Mouse (Mus musculus) hindbrain, embryonic 16.5 days (tissue): ENCODE data around the gene Hps3. TPM values are rescaled to one million over a fixed set of nuclear protein-coding genes. Genes with fewer than 3 reads are reported as not detected.
"Not testable (repeated sequence)": the region's sequence is repeated elsewhere in the genome, so short reads cannot be mapped to it uniquely, and the experiment has no call there.

Experiments
- ATAC-seq: fragments of 200-750 bp; cut with Nextera tagmentation; 2 replicates; pipeline ENCODE4 v1.8.0; 2017; ENCODE audit warnings: moderate TSS enrichment, moderate library complexity
- H3K27ac ChIP-seq: fragments of 300-500 bp; sonication (generic); 2 replicates; pipeline ENCODE4 v1.5.1; 2014; ENCODE audit warnings: low read depth, mild to moderate bottlenecking, control low read depth, low read length, moderate library complexity
- H3K27me3 ChIP-seq: fragments of 300-500 bp; sonication (generic); replicated peaks from 2 replicates; pipeline ENCODE4 v1.6.1; 2014; ENCODE audit warnings: low read length; ENCODE audit not compliant: control insufficient read depth, insufficient read depth
- H3K36me3 ChIP-seq: fragments of 300-500 bp; sonication (generic); 2 replicates; pipeline ENCODE4 v1.6.1; 2014; ENCODE audit warnings: mild to moderate bottlenecking, low read length, moderate library complexity, mixed read lengths; ENCODE audit not compliant: control insufficient read depth, insufficient read depth
- H3K4me1 ChIP-seq: fragments of 300-500 bp; sonication (generic); 2 replicates; pipeline ENCODE4 v1.6.1; 2014; ENCODE audit warnings: low read depth, low read length; ENCODE audit not compliant: control insufficient read depth, insufficient read depth
- H3K4me2 ChIP-seq: fragments of 300-500 bp; sonication (generic); 2 replicates; pipeline ENCODE4 v1.6.1; 2014; ENCODE audit warnings: mild to moderate bottlenecking, low read length, control low read depth, moderate library complexity
- H3K4me3 ChIP-seq: fragments of 300-500 bp; sonication (generic); 2 replicates; pipeline ENCODE4 v1.5.1; 2014; ENCODE audit warnings: mild to moderate bottlenecking, low read length, control low read depth, moderate library complexity
- H3K9ac ChIP-seq: fragments of 300-500 bp; sonication (generic); 2 replicates; pipeline ENCODE4 v1.6.1; 2014; ENCODE audit warnings: low read depth, mild to moderate bottlenecking, control low read depth, low read length, moderate library complexity
- H3K9me3 ChIP-seq: fragments of 300-500 bp; sonication (generic); 2 replicates; pipeline ENCODE4 v1.6.1; 2014; ENCODE audit warnings: mild to moderate bottlenecking, low read length, moderate library complexity; ENCODE audit not compliant: control insufficient read depth
- WGBS: fragments of 180-500 bp; shearing (Covaris S2); extraction: QIAGEN DNeasy Blood & Tissue Kit; methylation state at CpG from one replicate; pipeline ENCODE4 v1.1.7; 2014; 5-methylcytosine and 5-hydroxymethylcytosine counted together
- polyA plus RNA-seq: library from polyadenylated mRNA; unstranded; fragments of >200 nt; fragmentation: Nextera tagmentation; extraction: Ambion mirVana; gene quantifications from 2 replicates; pipeline ENCODE4 v1.2.1, GENCODE M21; 2015

Gene Hps3
- polyA plus RNA-seq, 1 experiment from 2014 or later, result 13.4 TPM

DNA sequence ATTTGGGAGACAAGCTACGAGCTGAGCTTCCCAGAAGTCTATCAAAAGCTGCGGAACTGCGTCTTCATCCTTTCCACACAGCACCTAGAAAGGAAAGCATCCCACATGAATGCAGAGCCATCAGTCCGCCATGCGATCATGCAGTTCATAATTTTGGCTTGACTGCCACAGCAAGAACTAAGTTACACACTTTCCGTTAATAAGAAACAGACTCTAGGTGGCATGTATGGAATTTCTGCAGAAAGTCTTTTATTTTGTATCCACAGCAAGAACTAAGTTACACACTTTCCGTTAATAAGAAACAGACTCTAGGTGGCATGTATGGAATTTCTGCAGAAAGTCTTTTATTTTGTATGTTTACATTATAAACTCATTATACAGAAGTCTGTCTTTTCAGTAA lies 24.2 kb downstream of the Hps3 start:
- not testable (repeated sequence) for H3K4me2 ChIP-seq, H3K9ac ChIP-seq, H3K27me3 ChIP-seq, H3K4me1 ChIP-seq, H3K27ac ChIP-seq, ATAC-seq, H3K9me3 ChIP-seq, H3K4me3 ChIP-seq
- peaks cover 13% of the 10 kb centered on the region for H3K36me3 ChIP-seq
- 85% methylated on average over 7 of the region's 7 CpGs for WGBS

DNA sequence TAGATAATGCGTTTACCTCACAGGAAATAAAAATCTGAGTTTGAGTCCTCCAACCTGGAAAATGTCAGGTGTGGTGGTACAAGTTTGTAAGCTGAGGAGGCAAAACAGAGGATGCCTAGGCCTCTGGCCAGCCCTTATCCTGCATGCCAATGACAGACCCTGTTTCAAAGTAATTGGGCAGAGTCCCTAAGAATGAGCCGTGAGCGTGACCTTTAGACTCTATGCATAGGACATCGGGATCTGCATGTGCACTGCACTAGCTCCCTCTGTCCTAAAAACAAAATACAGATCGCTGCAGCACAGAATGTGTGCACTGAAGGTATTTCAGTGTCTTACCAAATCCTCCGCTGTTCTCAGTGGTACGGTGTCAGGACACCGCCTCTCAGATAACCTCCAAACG lies 24.7 kb downstream of the Hps3 start:
- H3K27ac ChIP-seq, result no peak overlapping the region
- WGBS, result 92% methylated on average over 9 of the region's 9 CpGs
- H3K27me3 ChIP-seq, result no peaks in the 10 kb centered on the region
- no peak overlapping the region for H3K4me3 ChIP-seq
- peaks cover 13% of the 10 kb centered on the region for H3K36me3 ChIP-seq
- no peak overlapping the region for H3K4me2 ChIP-seq
- no peaks in the 10 kb centered on the region for H3K9me3 ChIP-seq
- ATAC-seq, result no peak
- no peak overlapping the region for H3K9ac ChIP-seq
- no peaks in the 10 kb centered on the region for H3K4me1 ChIP-seq

DNA sequence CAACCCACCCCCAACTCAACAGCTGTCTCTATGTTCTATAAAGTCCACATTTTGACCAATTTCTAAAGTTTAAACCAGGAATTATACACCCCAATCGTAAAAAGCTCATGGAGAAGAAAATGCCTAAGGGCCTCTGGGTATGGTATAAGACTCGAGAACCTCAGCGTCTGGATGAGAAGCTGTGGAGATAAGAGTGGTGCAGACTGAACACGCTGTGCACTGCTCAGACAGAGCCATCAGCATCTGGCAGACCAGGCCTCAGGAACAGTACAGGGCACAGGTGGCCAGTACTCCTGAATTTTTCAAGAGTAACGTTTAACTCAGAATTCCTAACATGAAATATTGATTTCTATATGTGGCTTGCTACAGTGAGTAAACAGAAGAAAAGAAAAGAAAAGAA lies 27.4 kb downstream of the Hps3 start:
- H3K9ac ChIP-seq, result no peak overlapping the region

DNA sequence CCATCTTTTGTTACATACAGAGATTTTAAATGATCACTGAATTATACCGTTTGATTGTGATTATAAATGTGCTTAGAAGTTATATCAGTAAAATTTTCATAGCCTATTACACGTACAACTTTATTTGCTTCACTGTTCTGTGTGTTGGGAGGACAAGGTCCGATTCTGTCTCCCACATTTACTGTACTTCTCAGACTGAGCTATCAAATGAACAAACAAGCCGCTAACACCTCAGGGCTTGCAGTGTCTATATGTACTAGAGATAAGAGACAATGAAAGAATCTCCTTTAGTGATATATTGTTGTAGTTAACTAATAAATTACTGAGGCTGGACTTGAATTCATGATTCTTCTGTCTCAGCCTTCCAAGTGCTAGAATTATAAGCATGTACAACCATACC lies 27.8 kb downstream of the Hps3 start:
- H3K4me3 ChIP-seq, result no peak overlapping the region
- peaks cover 9% of the 10 kb centered on the region; the same call in 1 of the 2 replicates for H3K36me3 ChIP-seq
- no peak overlapping the region for H3K9ac ChIP-seq
- no peak overlapping the region for H3K27ac ChIP-seq
- no peak for ATAC-seq
- H3K4me1 ChIP-seq, result no peaks in the 10 kb centered on the region
- WGBS, result 92% methylated on average over 4 of the region's 4 CpGs
- no peak overlapping the region for H3K4me2 ChIP-seq
- no peaks in the 10 kb centered on the region for H3K27me3 ChIP-seq
- H3K9me3 ChIP-seq, result no peaks in the 10 kb centered on the region

More for the DNA sequence above, 27.4 kb downstream of the Hps3 start:
- H3K27me3 ChIP-seq, result no peaks in the 10 kb centered on the region
- no peak overlapping the region for H3K4me3 ChIP-seq
- no peak overlapping the region for H3K4me2 ChIP-seq
- WGBS, result 91% methylated on average over 5 of the region's 5 CpGs
- no peak for ATAC-seq
- H3K27ac ChIP-seq, result no peak overlapping the region
- H3K4me1 ChIP-seq, result no peaks in the 10 kb centered on the region
- H3K9me3 ChIP-seq, result no peaks in the 10 kb centered on the region
- H3K36me3 ChIP-seq, result peaks cover 9% of the 10 kb centered on the region; the same call in 1 of the 2 replicates

DNA sequence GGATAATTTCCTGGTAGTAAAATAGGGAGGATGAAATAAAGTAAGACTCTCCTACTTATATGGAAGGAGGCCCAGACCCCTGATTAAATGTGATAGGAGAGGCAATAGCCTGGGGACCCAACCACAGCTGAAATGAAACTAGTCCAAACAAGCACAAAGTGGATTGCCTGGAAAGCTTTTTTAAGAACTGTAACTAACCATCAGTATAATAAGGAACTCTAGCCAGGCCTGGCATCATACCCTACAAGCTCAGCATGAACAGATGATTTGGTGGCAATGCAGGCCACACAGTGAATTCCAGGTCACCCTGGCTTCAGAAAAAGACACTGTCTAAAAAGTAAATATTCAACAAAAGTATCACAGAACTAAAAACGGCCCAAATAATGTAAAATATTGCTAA lies 29.5 kb downstream of the Hps3 start:
- Histone ChIP-seq H3K27me3 (no peaks in the 10 kb centered on the region), H3K4me1 (no peaks in the 10 kb centered on the region), H3K9me3 (no peaks in the 10 kb centered on the region), H3K9ac (no peak overlapping the region), H3K27ac (no peak overlapping the region), H3K4me2 (no peak overlapping the region), H3K4me3 (no peak overlapping the region), H3K36me3 (peaks cover 8% of the 10 kb centered on the region; the same call in 1 of the 2 replicates)
- WGBS, result 78% methylated on average over 1 of the region's 1 CpGs
- ATAC-seq, result no peak

DNA sequence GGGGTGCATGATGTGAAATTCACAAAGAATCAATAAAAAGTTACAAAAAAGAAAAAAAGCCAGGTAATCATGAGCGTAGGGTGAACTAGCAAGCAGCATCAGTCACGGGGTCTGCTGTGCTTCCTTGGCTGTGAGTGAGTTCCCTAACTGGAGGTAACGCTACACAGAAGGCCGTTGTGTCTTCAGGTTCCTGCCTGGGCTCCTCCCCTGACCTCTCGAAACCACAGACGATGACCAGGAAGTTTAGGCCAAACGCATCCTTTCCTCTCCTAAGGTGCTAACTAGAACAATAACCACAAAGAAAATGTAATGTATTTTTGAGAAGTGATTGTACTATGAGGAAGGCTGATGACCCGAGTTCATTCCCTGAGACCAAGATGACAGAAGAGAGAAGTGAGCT lies 30.7 kb downstream of the Hps3 start:
- H3K36me3 ChIP-seq, result peaks cover 7% of the 10 kb centered on the region; the same call in 1 of the 2 replicates
- no peak overlapping the region for H3K9ac ChIP-seq
- no peaks in the 10 kb centered on the region for H3K4me1 ChIP-seq
- H3K27me3 ChIP-seq, result no peaks in the 10 kb centered on the region
- no peak overlapping the region for H3K4me2 ChIP-seq
- H3K4me3 ChIP-seq, result no peak overlapping the region
- no peaks in the 10 kb centered on the region for H3K9me3 ChIP-seq
- H3K27ac ChIP-seq, result no peak overlapping the region
- no peak for ATAC-seq
- 91% methylated on average over 8 of the region's 8 CpGs for WGBS

DNA sequence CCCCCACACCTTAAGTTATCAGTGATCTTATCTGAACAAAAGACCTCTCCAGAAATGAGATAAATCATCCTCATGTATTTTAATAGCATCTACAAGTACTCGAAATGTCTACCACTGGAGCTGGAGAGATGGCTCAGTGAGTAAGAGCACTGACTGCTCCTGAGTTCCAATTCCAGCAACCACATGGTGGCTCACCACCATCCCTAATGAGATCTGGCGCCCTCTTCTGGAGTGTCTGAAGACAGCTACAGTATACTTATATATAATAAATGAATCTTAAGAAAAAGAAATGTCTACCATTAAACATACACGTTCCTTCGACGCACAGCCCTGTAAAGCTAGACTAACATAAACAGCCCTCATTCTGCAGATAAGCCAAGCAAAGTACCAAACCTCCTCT lies 32.3 kb downstream of the Hps3 start:
- Histone ChIP-seq H3K4me1 (no peaks in the 10 kb centered on the region), H3K4me2 (no peak overlapping the region), H3K4me3 (no peak overlapping the region), H3K36me3 (peaks cover 3% of the 10 kb centered on the region; the same call in 1 of the 2 replicates), H3K27me3 (no peaks in the 10 kb centered on the region), H3K27ac (no peak overlapping the region), H3K9me3 (no peaks in the 10 kb centered on the region), H3K9ac (no peak overlapping the region)
- ATAC-seq, result no peak
- WGBS, result 82% methylated on average over 5 of the region's 5 CpGs

DNA sequence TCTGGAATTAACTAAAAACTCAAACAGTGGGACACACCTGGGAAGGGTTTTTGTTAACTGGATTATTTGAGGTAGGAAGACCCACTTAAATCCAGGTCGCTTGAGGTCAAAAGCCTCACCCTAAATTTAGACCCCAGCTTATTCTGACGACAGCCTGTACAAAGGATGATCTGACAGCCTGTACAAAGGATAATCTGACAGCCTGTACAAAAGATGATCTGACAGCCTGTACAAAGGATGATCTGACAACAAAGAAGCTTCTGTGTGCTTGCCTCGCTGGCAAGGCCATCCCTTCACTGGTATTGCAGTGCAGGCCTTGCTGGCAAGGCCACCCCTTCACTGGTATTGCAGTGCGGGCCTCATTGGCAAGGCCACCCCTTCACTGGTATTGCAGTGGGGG lies 34.3 kb downstream of the Hps3 start:
- Histone ChIP-seq H3K4me2 (no peak overlapping the region), H3K27me3 (no peaks in the 10 kb centered on the region), H3K9ac (no peak overlapping the region), H3K36me3 (peaks cover 10% of the 10 kb centered on the region; the same call in 1 of the 2 replicates), H3K4me1 (no peaks in the 10 kb centered on the region), H3K4me3 (no peak overlapping the region), H3K9me3 (no peaks in the 10 kb centered on the region), H3K27ac (no peak overlapping the region)
- WGBS, result 59% methylated on average over 4 of the region's 4 CpGs
- no peak for ATAC-seq

DNA sequence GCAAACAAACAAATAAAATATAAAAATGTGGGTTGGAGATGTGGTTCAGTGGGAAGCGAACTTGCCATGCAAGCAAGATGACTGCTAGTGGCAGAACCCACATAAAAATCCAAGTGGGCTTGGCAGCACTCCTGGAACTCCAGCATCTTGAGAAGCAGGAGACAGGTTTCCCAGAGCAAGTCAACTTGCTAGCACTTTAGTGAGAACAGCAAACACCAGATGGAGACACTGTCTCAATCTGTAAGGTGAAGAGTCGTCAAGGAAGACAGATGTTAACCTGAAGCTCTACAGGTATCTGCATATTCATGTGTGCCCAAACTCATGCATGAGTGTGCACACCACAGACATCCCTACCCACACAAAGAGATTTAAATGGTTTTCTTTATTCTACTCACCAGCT lies 35.6 kb downstream of the Hps3 start:
- Histone ChIP-seq H3K9ac (no peak overlapping the region), H3K4me3 (no peak overlapping the region), H3K27me3 (no peaks in the 10 kb centered on the region), H3K4me1 (no peaks in the 10 kb centered on the region), H3K4me2 (no peak overlapping the region), H3K9me3 (no peaks in the 10 kb centered on the region), H3K27ac (no peak overlapping the region), H3K36me3 (peaks cover 10% of the 10 kb centered on the region; the same call in 1 of the 2 replicates)
- ATAC-seq, result no peak
- 89% methylated on average over 2 of the region's 2 CpGs for WGBS

DNA sequence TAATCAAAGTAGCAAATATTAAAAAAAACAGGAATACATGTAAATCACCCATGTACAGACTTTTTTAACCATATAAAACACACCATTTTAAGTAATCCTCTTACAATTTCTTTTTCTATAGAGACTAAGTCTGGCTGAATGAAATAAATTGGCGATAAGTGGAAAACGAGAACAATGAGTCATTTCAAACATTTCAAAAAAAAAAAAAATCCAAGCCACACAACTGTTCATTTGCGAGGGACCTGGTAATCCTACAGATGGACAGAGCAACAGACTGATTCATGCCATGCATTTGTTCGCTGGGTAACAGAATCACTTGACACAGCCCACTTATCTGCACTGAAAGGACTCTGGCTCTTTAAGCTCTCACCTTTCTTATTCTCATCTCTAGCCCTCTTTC lies 42.7 kb downstream of the Hps3 start:
- no peak overlapping the region for H3K4me3 ChIP-seq
- H3K27me3 ChIP-seq, result no peaks in the 10 kb centered on the region
- WGBS, result 87% methylated on average over 4 of the region's 4 CpGs
- ATAC-seq, result no peak
- H3K27ac ChIP-seq, result no peak overlapping the region
- 0 out of 2 replicates have a peak, but pooled peaks cover 7% of the 10 kb centered on the region for H3K36me3 ChIP-seq
- H3K4me1 ChIP-seq, result no peaks in the 10 kb centered on the region
- no peak overlapping the region for H3K9ac ChIP-seq
- H3K4me2 ChIP-seq, result no peak overlapping the region
- H3K9me3 ChIP-seq, result no peaks in the 10 kb centered on the region
